Mouse (Mus musculus): ENCODE measurements at regions not wholly inside any gene's neighbourhood (a gene's known extent, or its start where the extent isn't known, plus 50 kb on each side); places are given as distances from the start of the nearest gene placed in this dataset.

- no peak for DNase-seq (ENCODE audit: low spot score)
Measured at GRCm38 (mm10) chr3:61467158-61467557, 101.4 kb upstream of the B430305J03Rik start.

- no peak for DNase-seq (ENCODE audit: low spot score)
Measured at GRCm38 (mm10) chr3:61466641-61467040, 100.9 kb upstream of the B430305J03Rik start.

- DNase-seq (ENCODE audit: low spot score) = no peak
Measured at GRCm38 (mm10) chr3:61460076-61460475, 94.3 kb upstream of the B430305J03Rik start.

GRCm38 (mm10) chr3:61456598-61456997 is 90.8 kb upstream of the B430305J03Rik start:
- no peak for DNase-seq (ENCODE audit: low spot score)

- DNase-seq (ENCODE audit: low spot score) = no peak
Measured at GRCm38 (mm10) chr3:61442000-61442739, 76.4 kb upstream of the B430305J03Rik start.

- no peak for DNase-seq (ENCODE audit: low spot score)
Measured at GRCm38 (mm10) chr3:61441445-61441844, 75.7 kb upstream of the B430305J03Rik start.

- DNase-seq (ENCODE audit: low spot score) = no peak
Measured at GRCm38 (mm10) chr3:61428713-61429112, 63.0 kb upstream of the B430305J03Rik start.

GRCm38 (mm10) chr3:61423945-61424344 is 58.2 kb upstream of the B430305J03Rik start:
- no peak for DNase-seq (ENCODE audit: low spot score)

- no peak for DNase-seq (ENCODE audit: low spot score)
Measured at GRCm38 (mm10) chr3:61419706-61420105, 54.0 kb upstream of the B430305J03Rik start.

GRCm38 (mm10) chr3:61418096-61418495 is 52.3 kb upstream of the B430305J03Rik start:
- DNase-seq (ENCODE audit: low spot score) = no peak
